Mouse (Mus musculus): ENCODE data around the gene Slbp. TPM values are rescaled to one million over a fixed set of nuclear protein-coding genes. Genes with fewer than 3 reads are reported as not detected.
A peak's percentile ranks its signal among the peaks of the same experiment; 100 is the strongest.

Slbp gene
- total RNA-seq (2017) = 286 and 289 TPM in 2 replicates

GRCm38 (mm10) chr5:33651921-33652782 lies at the start of gene Slbp:
Gene Slbp, minus strand, starts transcription at chr5:33652574.
- ATAC-seq (replicated peaks; ENCODE audit: low read depth, poor library complexity, severe bottlenecking) = peak; percentile 84

- no peak for ATAC-seq (replicated peaks; ENCODE audit: low read depth, poor library complexity, severe bottlenecking)
Measured at GRCm38 (mm10) chr5:33701832-33702231, 49.5 kb upstream of the Slbp start.

GRCm38 (mm10) chr5:33700010-33700409 lies 47.6 kb upstream of the Slbp start:
- ATAC-seq (replicated peaks; ENCODE audit: low read depth, poor library complexity, severe bottlenecking) = no peak

- ATAC-seq (replicated peaks; ENCODE audit: low read depth, poor library complexity, severe bottlenecking) = no peak
Measured at GRCm38 (mm10) chr5:33698669-33699068, 46.3 kb upstream of the Slbp start.

- ATAC-seq (replicated peaks; ENCODE audit: low read depth, poor library complexity, severe bottlenecking) = no peak
Measured at GRCm38 (mm10) chr5:33697947-33698512, 45.7 kb upstream of the Slbp start.

DNA sequence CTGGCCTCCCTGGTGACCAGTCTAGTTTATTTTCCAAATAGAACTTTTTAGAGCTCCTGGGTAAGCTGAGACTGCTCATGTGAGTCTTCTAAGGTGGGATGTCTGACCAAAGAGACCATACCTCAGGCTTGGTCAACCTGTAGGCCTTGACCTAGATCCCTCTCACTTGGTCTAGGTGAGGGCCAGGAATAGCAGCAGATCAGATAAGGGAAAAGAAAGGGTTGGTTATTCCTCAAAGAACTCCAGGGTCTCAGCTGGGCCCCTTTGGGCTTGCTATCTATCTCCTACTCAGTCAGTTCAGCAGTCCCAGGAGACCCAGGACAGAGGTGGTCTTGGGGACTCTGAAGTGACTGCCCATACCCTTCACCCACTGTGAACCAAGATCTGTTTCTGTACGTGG lies 45.2 kb upstream of the Slbp start:
- ATAC-seq (replicated peaks; ENCODE audit: low read depth, poor library complexity, severe bottlenecking) = no peak

- ATAC-seq (replicated peaks; ENCODE audit: low read depth, poor library complexity, severe bottlenecking) = no peak
Measured at GRCm38 (mm10) chr5:33696430-33696829, 44.1 kb upstream of the Slbp start.

DNA sequence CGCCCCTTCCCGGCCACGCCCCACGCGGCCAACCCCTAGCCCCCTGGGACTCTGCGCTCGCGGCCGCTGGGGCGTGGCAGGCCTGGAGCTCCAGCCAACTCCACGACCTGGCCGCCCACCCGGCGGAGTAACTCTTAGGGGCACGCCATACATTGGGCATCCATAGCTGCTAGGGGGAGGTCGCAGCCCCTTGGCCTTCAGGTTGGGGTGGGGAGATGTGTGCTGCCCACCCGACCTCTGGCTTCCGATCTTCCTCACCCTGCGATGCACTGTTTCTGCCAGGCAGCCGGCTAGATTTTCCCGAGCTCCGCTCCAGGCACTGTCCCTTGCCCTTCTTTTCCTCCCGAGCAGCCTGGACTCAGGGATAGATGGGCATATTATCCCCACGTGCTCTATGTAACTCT lies 43.3 kb upstream of the Slbp start:
- ATAC-seq (replicated peaks; ENCODE audit: low read depth, poor library complexity, severe bottlenecking) = no peak

- no peak for ATAC-seq (replicated peaks; ENCODE audit: low read depth, poor library complexity, severe bottlenecking)
Measured at GRCm38 (mm10) chr5:33694848-33695717, 42.7 kb upstream of the Slbp start.

GRCm38 (mm10) chr5:33694461-33694847 lies 42.1 kb upstream of the Slbp start:
- no peak for ATAC-seq (replicated peaks; ENCODE audit: low read depth, poor library complexity, severe bottlenecking)

GRCm38 (mm10) chr5:33692393-33692792 lies 40.0 kb upstream of the Slbp start:
- peak; percentile 79 for ATAC-seq (replicated peaks; ENCODE audit: low read depth, poor library complexity, severe bottlenecking)

- no peak for ATAC-seq (replicated peaks; ENCODE audit: low read depth, poor library complexity, severe bottlenecking)
Measured at GRCm38 (mm10) chr5:33689852-33690645, 37.7 kb upstream of the Slbp start.

GRCm38 (mm10) chr5:33689221-33689844 lies 37.0 kb upstream of the Slbp start:
- ATAC-seq (replicated peaks; ENCODE audit: low read depth, poor library complexity, severe bottlenecking) = no peak

DNA sequence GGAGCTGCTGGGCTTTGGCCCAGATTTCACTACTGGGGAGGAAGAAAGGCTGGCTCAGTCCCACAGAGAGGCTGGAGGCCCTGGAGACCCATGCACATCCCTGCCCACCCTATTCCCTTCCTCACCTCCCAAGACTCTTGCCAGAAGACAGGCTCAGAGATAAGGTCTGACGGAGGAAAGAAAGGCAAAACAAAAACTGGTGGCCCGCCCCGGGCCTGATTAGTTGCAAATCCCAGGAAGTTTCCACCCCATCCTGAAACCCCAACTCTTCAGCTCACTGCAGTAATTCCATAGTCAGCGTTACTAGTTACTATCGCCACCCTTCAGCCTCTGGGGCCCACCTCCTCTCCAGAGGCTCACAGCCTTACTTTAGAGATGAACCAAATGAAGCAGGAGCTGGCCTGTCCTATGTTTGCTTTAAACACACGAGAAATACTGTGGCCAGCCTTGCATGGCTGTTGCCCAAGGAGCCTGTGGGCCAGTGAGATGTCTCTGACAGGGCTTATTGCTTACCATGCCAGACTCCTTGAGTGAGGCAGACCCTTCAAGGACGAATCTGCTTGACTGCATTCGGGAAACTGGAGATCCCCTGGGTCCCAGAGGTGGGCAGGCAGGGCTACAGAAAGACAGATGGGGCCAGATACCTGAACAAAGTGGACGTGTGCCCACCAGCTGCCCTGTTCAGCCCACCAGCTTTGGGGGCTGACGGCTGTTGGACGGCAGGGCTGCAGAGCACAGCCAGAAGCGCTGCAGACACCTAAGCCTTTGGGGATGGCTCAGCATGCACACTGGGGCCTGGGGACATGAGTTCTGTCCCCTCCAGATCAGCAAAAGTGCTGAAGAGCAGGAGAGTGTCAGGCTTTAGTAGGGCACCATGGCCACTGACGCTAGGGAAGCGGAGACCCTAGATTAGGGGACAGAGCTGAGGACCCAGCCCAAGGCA lies 36.2 kb upstream of the Slbp start:
- ATAC-seq (replicated peaks; ENCODE audit: low read depth, poor library complexity, severe bottlenecking) = no peak

- ATAC-seq (replicated peaks; ENCODE audit: low read depth, poor library complexity, severe bottlenecking) = no peak
Measured at GRCm38 (mm10) chr5:33687142-33687541, 34.8 kb upstream of the Slbp start.

- ATAC-seq (replicated peaks; ENCODE audit: low read depth, poor library complexity, severe bottlenecking) = no peak
Measured at GRCm38 (mm10) chr5:33684932-33685331, 32.6 kb upstream of the Slbp start.

DNA sequence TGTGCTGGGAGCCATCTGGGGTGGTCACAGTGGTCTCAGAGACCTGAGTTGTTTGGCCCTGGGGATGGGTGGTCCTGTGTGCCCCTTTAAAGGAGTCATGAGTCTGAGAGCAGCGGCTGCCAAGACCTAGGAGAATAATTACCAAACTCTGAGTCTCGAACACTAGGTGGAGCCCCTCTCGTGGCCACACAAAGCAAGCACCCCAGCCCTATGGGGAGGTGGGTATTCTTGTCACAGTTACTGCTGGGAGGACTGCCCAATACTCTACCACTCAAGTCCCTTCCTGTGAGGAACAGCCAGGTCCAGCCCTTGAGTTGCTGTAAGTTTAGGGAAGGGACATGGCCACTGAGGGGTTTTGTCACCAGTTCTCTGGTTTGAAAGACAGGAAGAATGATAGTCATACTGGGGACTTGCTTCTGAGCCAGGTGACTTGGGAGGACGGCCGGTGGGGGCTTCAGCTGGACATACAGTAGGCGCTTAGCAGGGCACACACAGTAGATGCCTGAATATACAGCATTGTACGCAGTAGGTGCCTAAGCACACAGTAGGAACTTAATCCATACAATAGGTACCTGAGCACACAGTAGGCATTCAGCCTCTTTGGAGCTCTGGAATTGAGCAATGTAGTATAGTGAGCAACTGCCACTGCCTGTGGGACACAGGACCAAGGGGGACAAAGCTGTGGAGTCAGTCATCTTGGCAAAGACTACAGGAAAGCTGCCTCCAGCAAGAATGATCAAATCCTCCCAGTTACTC lies 31.7 kb upstream of the Slbp start:
- no peak for ATAC-seq (replicated peaks; ENCODE audit: low read depth, poor library complexity, severe bottlenecking)

DNA sequence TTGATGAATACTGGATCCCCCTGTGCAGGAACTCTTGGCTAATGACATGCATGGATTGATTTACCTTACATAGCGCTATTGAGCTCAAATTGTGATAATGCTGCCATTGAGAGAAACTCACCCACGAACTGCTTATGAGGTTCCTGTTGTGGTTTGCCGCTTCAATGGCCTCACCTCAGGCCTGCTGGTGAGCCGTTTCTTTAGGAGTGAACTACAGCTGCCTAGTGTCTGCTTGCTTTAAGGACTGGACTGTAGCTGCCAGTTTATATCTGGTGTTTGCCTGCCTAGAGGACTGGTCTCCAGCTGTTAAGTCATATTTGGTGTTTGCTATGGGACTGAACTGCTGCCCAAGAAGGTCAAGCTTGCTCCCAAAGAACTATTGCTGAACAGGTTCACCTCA lies 30.6 kb upstream of the Slbp start:
- no peak for ATAC-seq (replicated peaks; ENCODE audit: low read depth, poor library complexity, severe bottlenecking)

Data from common myeloid progenitor, adult 5-6 weeks (primary cell).